Mouse (Mus musculus): ENCODE results near the gene Grik2.

DNA sequence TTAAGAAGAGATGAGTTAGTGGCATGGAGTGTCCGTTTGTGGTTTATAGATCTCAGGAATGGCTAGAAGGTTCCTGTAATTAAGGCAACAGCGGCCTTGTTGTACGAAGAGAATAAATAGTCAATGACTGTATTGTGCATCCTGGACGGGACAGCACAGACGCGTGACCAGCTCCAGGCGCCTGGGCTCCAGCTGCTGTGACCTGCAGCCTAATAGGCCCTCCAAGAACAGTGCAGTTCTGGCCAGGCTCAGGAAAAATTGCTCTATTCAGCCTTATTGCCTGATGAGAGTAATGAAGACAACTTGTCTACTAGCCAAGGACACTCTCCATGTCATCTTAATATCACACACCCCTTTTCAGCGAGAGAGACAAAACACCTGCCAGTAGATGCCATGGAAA lies 1.8 kb upstream of the Grik2 start:
- TF ChIP-seq POLR2A (IDR thresholded peaks at IDR 0.05; ENCODE audit: borderline replicate concordance, extremely low read depth, insufficient read depth, insufficient read length, poor library complexity, severe bottlenecking) (no peak), CTCF (IDR thresholded peaks at IDR 0.05; ENCODE audit: borderline replicate concordance, extremely low read depth, insufficient read depth, insufficient read length) (no peak)

All from brain, embryonic 14.5 days (tissue).